ENCODE assay signal across 10 mouse cellular contexts in the genomic region with DNA sequence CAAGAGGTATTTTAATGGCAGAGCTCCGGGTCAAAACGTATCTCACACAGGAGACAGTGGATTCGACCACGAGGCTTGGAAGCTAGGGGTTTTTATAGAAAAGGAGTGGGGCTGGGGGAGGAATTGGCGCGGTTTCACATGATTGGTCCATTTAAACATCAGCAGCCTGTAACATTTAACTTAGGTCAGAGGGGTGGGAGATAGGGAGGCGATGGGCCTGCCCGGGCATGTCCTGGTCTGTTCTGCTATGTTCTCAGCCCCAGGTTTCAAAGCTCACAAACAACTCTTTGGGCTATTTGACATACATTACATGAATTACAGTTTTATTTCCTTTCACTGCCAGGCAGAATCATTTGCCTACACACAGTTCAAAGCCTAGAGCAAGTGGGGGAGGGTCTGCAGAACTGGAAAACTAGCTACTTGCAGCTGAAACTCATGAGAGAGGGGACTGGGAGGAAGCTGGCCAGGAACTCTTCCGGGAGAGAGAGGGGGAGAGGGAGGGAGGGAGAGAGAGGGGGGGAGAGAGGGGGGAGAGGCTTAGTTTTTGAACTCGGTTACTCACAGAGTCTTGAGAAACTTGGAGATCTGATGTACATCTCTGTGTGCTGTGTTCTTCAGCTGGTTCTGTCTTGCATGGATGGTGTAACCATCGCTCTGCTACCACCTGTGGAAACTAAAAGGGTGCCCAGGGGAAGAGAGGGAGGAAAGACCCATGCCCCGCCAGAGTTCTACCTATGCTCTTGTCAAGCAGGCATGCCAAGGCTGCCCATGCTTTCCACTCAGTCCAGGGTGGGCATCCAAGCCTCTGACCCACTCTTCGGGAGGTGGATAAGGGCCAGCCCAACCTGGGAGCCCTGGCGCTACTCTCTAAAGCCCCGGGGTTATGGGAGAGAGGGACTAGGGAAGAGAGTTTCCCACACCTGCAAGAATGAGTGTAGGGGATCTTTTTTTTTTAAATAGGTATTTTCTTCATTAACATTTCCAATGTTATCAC. TPM values are rescaled to one million over a fixed set of nuclear protein-coding genes. Genes with fewer than 3 reads are reported as not detected.
DNase-seq lines count a peak whose midpoint lies in the region; ATAC-seq and TF ChIP-seq lines count a peak whose summit lies in the region.
"Not testable (repeated sequence)": the region's sequence is repeated elsewhere in the genome, so short reads cannot be mapped to it uniquely, and the experiment has no call there.
"Had no signal": no experiment of that assay in that cellular context is flagged by ENCODE, and none has a peak within 500 bp of the region (broad histone marks: within the 10 kb centered on the region; RNA-seq: fewer than 3 reads in every experiment).

No protein-coding gene starts in this region.

- H3K9me3 ChIP-seq in ES-Bruce4 (replicated peaks; ENCODE audit: control insufficient read depth, insufficient read depth, low read length, poor library complexity, severe bottlenecking); heart, embryonic 10.5 days; hindbrain, embryonic 14.5 days (ENCODE audit: control insufficient read depth, low read length); limb, embryonic 12.5 days; midbrain, embryonic 11.5 days (ENCODE audit: control insufficient read depth, low read length); neural tube, embryonic 14.5 days (ENCODE audit: control insufficient read depth, low read length): not testable (repeated sequence)

- peak overlapping the region; percentile 80 for H3K27ac ChIP-seq in ES-Bruce4 (ENCODE audit: insufficient read depth, low read length)
- H3K27ac ChIP-seq in heart, embryonic 10.5 days = peak overlapping the region; percentile 52; the same call in 1 of the 2 replicates
- peak overlapping the region; percentile 68; the same call in 1 of the 2 replicates for H3K27ac ChIP-seq in hindbrain, embryonic 14.5 days
- not testable (repeated sequence) for H3K27ac ChIP-seq in limb, embryonic 12.5 days; midbrain, embryonic 11.5 days (ENCODE audit: low read depth, low read length); neural tube, embryonic 14.5 days (ENCODE audit: low read depth, low read length)

- DNase-seq in embryo, embryonic 11 days = peak; percentile 46
- DNase-seq in fibroblast of lung, adult 2 months (ENCODE audit: low read depth) = peak; percentile 10
- DNase-seq in heart, embryonic 10.5 days (ENCODE audit: low spot score); hindbrain, embryonic 14.5 days (ENCODE audit: low spot score): not testable (repeated sequence)
- DNase-seq in midbrain, embryonic 11.5 days (ENCODE audit: low spot score, missing footprints) = peak; percentile 89

- H3K9ac ChIP-seq in ES-Bruce4 (ENCODE audit: low read depth, poor library complexity, severe bottlenecking) = peak overlapping the region; percentile 53
- H3K9ac ChIP-seq in hindbrain, embryonic 14.5 days; limb, embryonic 12.5 days (replicated peaks); midbrain, embryonic 11.5 days (ENCODE audit: low read length); neural tube, embryonic 14.5 days (replicated peaks; ENCODE audit: low read depth, low read length): not testable (repeated sequence)

- not testable (repeated sequence) for H3K36me3 ChIP-seq in ES-Bruce4 (ENCODE audit: control insufficient read depth, insufficient read depth, low read length, poor library complexity, severe bottlenecking); heart, embryonic 10.5 days; hindbrain, embryonic 14.5 days (replicated peaks; ENCODE audit: control insufficient read depth, insufficient read depth); limb, embryonic 12.5 days; midbrain, embryonic 11.5 days (ENCODE audit: control insufficient read depth, insufficient read depth, low read length); neural tube, embryonic 14.5 days (ENCODE audit: control insufficient read depth, insufficient read depth, low read length)

- not testable (repeated sequence) for TF ChIP-seq POLR2A in ES-Bruce4 (IDR thresholded peaks at IDR 0.05; ENCODE audit: insufficient read depth, low read length)

- peak; percentile 39; the same call in 1 of the 2 replicates for ATAC-seq in hindbrain, embryonic 14.5 days (ENCODE audit: low FRiP score)
- peak; percentile 61 for ATAC-seq in limb, embryonic 12.5 days (ENCODE audit: insufficient number of reproducible peaks, insufficient read depth, low FRiP score, low TSS enrichment, low read depth)
- ATAC-seq in midbrain, embryonic 11.5 days (ENCODE audit: low FRiP score) = peak; percentile 57
- peak; percentile 63 for ATAC-seq in neural tube, embryonic 14.5 days (ENCODE audit: low read depth)

- H3K4me3 ChIP-seq in ES-Bruce4 (ENCODE audit: low read depth, low read length); heart, embryonic 10.5 days; hindbrain, embryonic 14.5 days (replicated peaks; ENCODE audit: low read length); midbrain, embryonic 11.5 days (ENCODE audit: low read depth, low read length): not testable (repeated sequence)
- H3K4me3 ChIP-seq in limb, embryonic 12.5 days (replicated peaks) = peak overlapping the region; percentile 24
- peak overlapping the region; percentile 22; the same call in 1 of the 2 replicates for H3K4me3 ChIP-seq in neural tube, embryonic 14.5 days (ENCODE audit: low read depth, low read length)

- peak overlapping the region; percentile 56 for H3K4me2 ChIP-seq in hindbrain, embryonic 14.5 days (replicated peaks)
- H3K4me2 ChIP-seq in limb, embryonic 12.5 days = peak overlapping the region; percentile 58
- H3K4me2 ChIP-seq in midbrain, embryonic 11.5 days; neural tube, embryonic 14.5 days (ENCODE audit: low read depth, low read length): not testable (repeated sequence)

- not testable (repeated sequence) for TF ChIP-seq EP300 in ES-Bruce4 (IDR thresholded peaks at IDR 0.05; ENCODE audit: insufficient read depth, low read depth, low read length)

- H3K4me1 ChIP-seq in ES-Bruce4 (ENCODE audit: control insufficient read depth, insufficient read depth, low read length); heart, embryonic 10.5 days; hindbrain, embryonic 14.5 days (replicated peaks; ENCODE audit: control insufficient read depth, insufficient read depth, low read length); limb, embryonic 12.5 days (replicated peaks); midbrain, embryonic 11.5 days (ENCODE audit: control insufficient read depth, insufficient read depth, low read length); neural tube, embryonic 14.5 days (ENCODE audit: control insufficient read depth, insufficient read depth, low read length): not testable (repeated sequence)

- not testable (repeated sequence) for H3K27me3 ChIP-seq in ES-Bruce4 (ENCODE audit: control insufficient read depth, insufficient read depth, low read length, poor library complexity, severe bottlenecking); heart, embryonic 10.5 days (ENCODE audit: insufficient read depth, poor library complexity, severe bottlenecking); hindbrain, embryonic 14.5 days (ENCODE audit: control insufficient read depth, insufficient read depth, low read length); limb, embryonic 12.5 days; midbrain, embryonic 11.5 days (ENCODE audit: control insufficient read depth, insufficient read depth, low read length); neural tube, embryonic 14.5 days (ENCODE audit: control insufficient read depth, insufficient read depth, low read length)

- TF ChIP-seq CTCF in ES-Bruce4 (IDR thresholded peaks at IDR 0.05; ENCODE audit: low read depth, low read length) = not testable (repeated sequence)

- 67% methylated on average over 11 of the region's 15 CpGs for WGBS in heart, embryonic 10.5 days
- 58% methylated on average over 11 of the region's 15 CpGs for WGBS in hindbrain, embryonic 14.5 days
- WGBS in limb, embryonic 12.5 days = 49% methylated on average over 11 of the region's 15 CpGs
- 45% methylated on average over 11 of the region's 15 CpGs for WGBS in midbrain, embryonic 11.5 days
- 50% methylated on average over 11 of the region's 15 CpGs for WGBS in neural tube, embryonic 14.5 days

RNA-seq across cellular contexts. Expression of a gene that starts 12.0 kb away (rescaled TPM):
- not detected in 2 replicates for polyA plus RNA-seq in ES-Bruce4 (2011; ENCODE audit: insufficient read depth, insufficient read length, low read depth, missing spikeins)
- not detected in 2 replicates for polyA plus RNA-seq in heart, embryonic 10.5 days (2016; fragmentation: Nextera tagmentation; extraction: Ambion mirVana)
- not detected in 2 replicates for polyA plus RNA-seq in hindbrain, embryonic 14.5 days (2014; fragmentation: Nextera tagmentation; extraction: Ambion mirVana)
- polyA plus RNA-seq in limb, embryonic 12.5 days (2016; fragmentation: Nextera tagmentation; extraction: Ambion mirVana) = not detected in 2 replicates
- polyA plus RNA-seq in midbrain, embryonic 11.5 days (2014; fragmentation: Nextera tagmentation; extraction: Ambion mirVana) = not detected in 2 replicates
- not detected in 2 replicates for polyA plus RNA-seq in neural tube, embryonic 14.5 days (2014; fragmentation: Nextera tagmentation; extraction: Ambion mirVana)
- polyA plus RNA-seq: cerebellum, adult 2 months; intestine, embryonic 14.5 days had no signal

RNA-seq across cellular contexts. Expression of a gene that starts 19.1 kb away (rescaled TPM):
- polyA plus RNA-seq in ES-Bruce4 (2011; ENCODE audit: insufficient read depth, insufficient read length, low read depth, missing spikeins) = not detected in 2 replicates
- not detected in 2 replicates for polyA plus RNA-seq in heart, embryonic 10.5 days (2016; fragmentation: Nextera tagmentation; extraction: Ambion mirVana)
- polyA plus RNA-seq in hindbrain, embryonic 14.5 days (2014; fragmentation: Nextera tagmentation; extraction: Ambion mirVana) = not detected in 2 replicates
- not detected in 2 replicates for polyA plus RNA-seq in limb, embryonic 12.5 days (2016; fragmentation: Nextera tagmentation; extraction: Ambion mirVana)
- not detected in 2 replicates for polyA plus RNA-seq in midbrain, embryonic 11.5 days (2014; fragmentation: Nextera tagmentation; extraction: Ambion mirVana)
- polyA plus RNA-seq in neural tube, embryonic 14.5 days (2014; fragmentation: Nextera tagmentation; extraction: Ambion mirVana) = not detected in 2 replicates
- polyA plus RNA-seq: cerebellum, adult 2 months; intestine, embryonic 14.5 days had no signal

RNA-seq across cellular contexts. Expression of a gene that starts 38.8 kb away (rescaled TPM):
- not detected in 2 replicates for polyA plus RNA-seq in ES-Bruce4 (2011; ENCODE audit: insufficient read depth, insufficient read length, low read depth, missing spikeins)
- polyA plus RNA-seq in heart, embryonic 10.5 days (2016; fragmentation: Nextera tagmentation; extraction: Ambion mirVana) = not detected in 2 replicates
- polyA plus RNA-seq in hindbrain, embryonic 14.5 days (2014; fragmentation: Nextera tagmentation; extraction: Ambion mirVana) = not detected in 2 replicates
- polyA plus RNA-seq in limb, embryonic 12.5 days (2016; fragmentation: Nextera tagmentation; extraction: Ambion mirVana) = not detected in 2 replicates
- polyA plus RNA-seq in midbrain, embryonic 11.5 days (2014; fragmentation: Nextera tagmentation; extraction: Ambion mirVana) = not detected in 2 replicates
- polyA plus RNA-seq in neural tube, embryonic 14.5 days (2014; fragmentation: Nextera tagmentation; extraction: Ambion mirVana) = not detected in 2 replicates
- polyA plus RNA-seq: cerebellum, adult 2 months; intestine, embryonic 14.5 days had no signal
